Comparison of ENCODE assay signal across 20 mouse cellular contexts in the genomic region with DNA sequence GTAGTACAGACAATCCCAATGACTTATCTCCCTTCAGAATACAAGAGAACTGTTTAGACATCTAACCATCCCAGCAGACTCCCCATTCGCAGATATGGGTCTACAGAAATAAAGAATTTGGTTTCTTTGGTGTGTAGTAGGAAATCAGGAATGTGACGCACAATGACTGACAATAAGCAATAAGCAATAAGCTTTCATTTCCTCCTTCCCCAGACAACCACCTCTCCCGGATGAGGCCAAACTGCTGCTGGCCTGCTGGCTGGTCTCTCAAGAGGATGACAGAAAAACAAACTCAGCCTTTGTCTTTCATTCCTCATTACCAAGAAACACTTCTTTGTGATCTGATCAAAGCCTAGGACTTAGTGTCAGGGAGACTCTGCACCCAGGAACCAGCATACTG.
"Had no signal": no experiment of that assay in that cellular context is flagged by ENCODE, and none has a peak within 500 bp of the region (broad histone marks: within the 10 kb centered on the region; RNA-seq: fewer than 3 reads in every experiment).

No protein-coding gene starts in this region.

- H3K9ac ChIP-seq: liver, embryonic 14.5 days; liver, postnatal 0 days; lung, embryonic 15.5 days; midbrain, embryonic 13.5 days; midbrain, embryonic 15.5 days; neural tube, embryonic 12.5 days had no signal

- H3K27me3 ChIP-seq: lung, embryonic 15.5 days; megakaryocyte, embryonic 14.5 days; midbrain, embryonic 13.5 days; midbrain, embryonic 15.5 days; neural tube, embryonic 12.5 days had no signal

- H3K27ac ChIP-seq: liver, embryonic 14.5 days; lung, embryonic 15.5 days; midbrain, embryonic 13.5 days; midbrain, embryonic 15.5 days; neural tube, embryonic 12.5 days had no signal

- DNase-seq: liver; liver, postnatal 0 days; lung, adult 2 months; lung, postnatal 14 days; retina, postnatal 1 day; right cerebral cortex, adult 18-20 months; right cerebral cortex, postnatal 25 days; right cerebral cortex, postnatal 4 days; spleen, adult 18-20 months; thymus, adult 2 months; thymus, postnatal 25 days; thymus, postnatal 4 days had no signal

- H3K4me1 ChIP-seq: lung, embryonic 15.5 days; midbrain, embryonic 13.5 days; midbrain, embryonic 15.5 days; neural tube, embryonic 12.5 days had no signal

- ATAC-seq: liver, postnatal 0 days; lung, postnatal 0 days; midbrain, embryonic 13.5 days; midbrain, embryonic 15.5 days had no signal

- H3K4me3 ChIP-seq: lung, embryonic 15.5 days; midbrain, embryonic 13.5 days; midbrain, embryonic 15.5 days; neural tube, embryonic 12.5 days had no signal

- H3K9me3 ChIP-seq: lung, embryonic 15.5 days; megakaryocyte, embryonic 14.5 days; midbrain, embryonic 13.5 days; midbrain, embryonic 15.5 days; neural tube, embryonic 12.5 days had no signal

- H3K4me2 ChIP-seq: lung, embryonic 15.5 days; midbrain, embryonic 11.5 days; midbrain, embryonic 13.5 days; midbrain, embryonic 15.5 days; neural tube, embryonic 12.5 days had no signal
